Mouse (Mus musculus): ENCODE data around the gene Ybx2.
"Not testable (repeated sequence)": the region's sequence is repeated elsewhere in the genome, so short reads cannot be mapped to it uniquely, and the experiment has no call there.

Gene Ybx2

DNA sequence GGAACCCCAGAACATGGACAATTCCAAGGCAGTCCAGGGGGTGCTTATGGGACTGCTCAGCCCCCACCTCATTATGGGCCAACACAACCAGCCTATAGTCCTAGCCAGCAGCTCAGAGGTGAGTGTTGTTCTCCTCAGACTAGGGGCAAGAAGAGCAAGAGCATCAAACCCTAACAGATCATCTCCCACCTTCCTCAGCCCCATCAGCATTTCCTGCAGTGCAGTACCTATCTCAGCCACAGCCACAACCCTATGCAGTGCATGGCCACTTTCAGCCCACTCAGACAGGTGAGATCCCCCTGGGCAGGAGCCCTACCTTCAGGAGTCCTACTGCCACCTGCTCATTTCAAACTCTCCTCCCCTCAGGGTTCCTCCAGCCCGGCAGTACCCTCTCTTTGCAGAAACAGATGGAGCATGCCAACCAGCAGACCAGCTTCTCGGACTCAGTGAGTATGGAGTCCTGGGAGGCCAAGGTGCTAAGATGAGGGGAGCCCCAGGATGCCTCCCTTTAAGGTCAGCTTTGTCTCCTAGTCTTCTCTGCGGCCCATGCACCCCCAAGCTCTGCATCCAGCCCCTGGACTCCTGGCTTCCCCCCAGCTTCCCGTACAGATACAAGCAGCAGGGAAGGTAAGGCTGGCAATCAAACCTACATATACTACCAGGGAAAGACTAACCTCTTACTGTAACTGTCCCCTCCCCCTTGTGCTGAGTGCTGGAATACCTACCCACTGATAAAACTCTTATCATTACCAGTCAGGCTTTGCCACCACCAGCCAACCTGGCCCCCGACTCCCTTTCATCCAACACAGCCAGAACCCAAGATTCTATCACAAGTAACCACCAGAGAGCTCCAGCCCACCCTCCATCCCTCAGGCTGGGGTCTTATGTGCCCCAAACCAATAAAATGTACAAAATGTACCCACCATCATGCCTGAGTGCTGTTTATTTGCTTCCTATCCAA lies 19.6 kb upstream of the Ybx2 start:
- DNase-seq: no peak

DNA sequence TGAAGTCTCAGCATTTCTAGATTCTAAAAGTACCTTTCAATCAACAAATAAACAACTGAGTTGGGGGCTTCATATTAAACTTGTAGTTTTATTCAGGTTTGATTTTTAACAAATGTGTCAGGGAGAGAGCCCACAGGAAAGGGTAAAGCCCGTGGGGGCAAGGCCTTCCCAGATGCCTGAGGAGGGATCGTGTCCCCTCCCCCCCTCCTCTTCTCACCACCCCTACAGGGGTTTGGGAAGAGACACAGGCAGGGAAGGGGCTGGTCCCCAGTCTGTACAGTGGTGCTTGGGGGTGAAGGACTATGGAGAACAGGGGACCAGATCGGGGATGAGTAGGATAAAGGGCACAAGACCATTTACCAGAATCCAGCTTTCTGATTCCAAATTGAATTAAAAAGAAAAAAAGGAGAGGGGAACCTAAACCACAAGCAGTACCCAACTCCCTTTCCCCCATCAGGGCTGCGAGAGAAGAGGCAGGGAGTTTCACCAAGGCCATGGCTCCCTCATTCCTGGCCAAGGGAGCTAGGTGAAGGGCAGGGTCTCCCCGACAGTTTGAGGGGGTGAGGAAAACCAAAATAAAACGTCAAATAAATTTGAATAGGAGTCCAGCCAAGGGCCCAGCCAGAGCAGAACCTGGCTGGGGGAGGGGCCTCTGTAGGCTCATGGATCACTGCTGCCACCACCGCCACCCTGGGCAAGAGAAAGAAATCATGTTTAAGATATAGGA lies 18.8 kb upstream of the Ybx2 start:
- DNase-seq: not testable (repeated sequence)

DNA sequence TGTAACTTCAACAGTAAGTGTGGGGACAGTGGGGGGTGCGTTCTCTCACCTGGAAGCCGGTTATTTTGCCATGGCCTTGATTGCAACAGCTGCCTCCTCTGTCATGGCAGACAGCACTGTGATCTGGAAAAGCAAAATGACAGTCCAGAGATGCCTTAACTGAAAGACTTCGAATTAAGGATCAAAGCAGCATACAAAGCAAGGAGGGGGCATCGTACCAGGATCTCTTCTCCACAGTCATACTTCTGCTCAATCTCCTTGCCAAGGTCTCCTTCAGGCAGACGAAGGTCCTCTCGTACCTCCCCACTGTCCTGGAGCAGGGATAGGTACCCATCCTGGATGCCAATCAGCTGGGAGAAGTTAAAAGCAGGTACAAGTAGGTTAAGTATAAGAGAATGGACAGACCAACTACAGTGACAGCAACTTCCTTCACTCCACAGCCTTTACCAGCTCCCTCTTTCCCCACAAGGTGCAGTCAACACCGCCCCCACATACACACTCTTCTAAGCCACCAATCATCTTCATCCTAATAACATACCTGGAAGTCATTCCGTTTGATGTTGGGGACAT lies 18.1 kb upstream of the Ybx2 start:
- DNase-seq: no peak

DNA sequence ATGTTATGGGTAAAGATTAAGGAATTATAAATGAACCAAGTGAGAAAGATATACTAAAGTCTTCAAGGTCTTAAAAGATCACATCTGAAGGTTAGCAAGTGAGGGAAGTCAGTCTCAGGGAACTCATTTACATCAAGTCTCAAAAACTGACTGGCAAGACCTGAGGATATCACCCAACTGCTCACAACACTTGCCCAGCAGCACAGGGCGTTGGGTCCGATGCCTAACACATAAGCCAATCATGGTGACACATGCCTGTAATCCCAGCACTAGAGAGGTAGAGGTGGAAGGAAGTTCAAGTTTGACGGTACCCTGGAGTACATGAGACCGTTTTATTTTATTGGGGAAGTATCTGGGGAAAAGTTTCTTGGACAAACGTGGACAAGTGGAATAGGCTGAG lies 17.5 kb upstream of the Ybx2 start:
- no peak for DNase-seq

DNA sequence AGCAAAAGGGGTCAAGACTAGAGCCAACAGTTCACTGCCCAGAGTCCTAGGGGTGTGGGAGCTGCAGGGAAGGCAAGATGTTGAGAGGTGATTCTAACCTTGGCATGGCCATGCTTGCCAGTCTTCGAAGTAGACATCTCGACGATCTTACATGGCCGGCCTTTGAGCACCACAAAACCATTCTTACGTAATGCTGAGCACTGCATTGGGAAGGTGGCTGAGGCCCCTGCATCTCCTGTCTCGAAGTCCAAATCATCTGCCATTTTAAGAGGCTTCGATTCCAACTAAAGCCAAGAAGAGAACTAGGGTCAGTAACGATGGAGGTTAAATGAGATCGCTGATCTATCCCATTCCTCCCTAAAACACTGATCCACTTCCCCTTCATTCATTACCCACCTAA lies 16.5 kb upstream of the Ybx2 start:
- no peak for DNase-seq

DNA sequence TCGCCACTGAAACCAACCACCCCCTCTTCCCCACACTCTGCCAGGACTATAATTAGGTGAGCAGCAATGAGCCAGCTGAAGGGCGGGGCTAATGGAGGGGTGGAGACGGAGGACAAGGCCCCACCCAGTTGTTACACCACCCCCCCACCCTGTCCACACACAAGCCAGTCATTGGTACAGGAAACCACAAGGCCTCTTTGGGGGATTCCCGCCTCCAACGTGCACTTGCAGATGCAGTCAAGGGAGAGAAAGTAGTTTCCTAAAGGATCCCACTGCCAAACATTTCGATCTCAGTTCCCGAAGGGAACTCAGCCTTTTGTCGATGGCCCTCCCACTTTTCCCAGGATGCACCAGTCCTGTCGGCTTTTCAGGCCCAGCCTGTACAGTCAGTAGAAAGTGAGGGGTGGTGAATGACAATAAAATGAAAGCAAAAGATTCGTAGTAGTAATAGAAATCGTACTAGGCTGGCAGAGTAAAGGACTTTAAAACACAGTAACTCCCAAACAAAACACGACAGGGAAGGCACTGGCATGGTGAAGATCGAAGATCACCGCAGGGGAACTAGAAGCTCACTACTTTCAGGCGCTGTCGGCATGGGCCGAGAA lies 15.8 kb upstream of the Ybx2 start:
- peak; percentile 66 to 84 for DNase-seq

DNA sequence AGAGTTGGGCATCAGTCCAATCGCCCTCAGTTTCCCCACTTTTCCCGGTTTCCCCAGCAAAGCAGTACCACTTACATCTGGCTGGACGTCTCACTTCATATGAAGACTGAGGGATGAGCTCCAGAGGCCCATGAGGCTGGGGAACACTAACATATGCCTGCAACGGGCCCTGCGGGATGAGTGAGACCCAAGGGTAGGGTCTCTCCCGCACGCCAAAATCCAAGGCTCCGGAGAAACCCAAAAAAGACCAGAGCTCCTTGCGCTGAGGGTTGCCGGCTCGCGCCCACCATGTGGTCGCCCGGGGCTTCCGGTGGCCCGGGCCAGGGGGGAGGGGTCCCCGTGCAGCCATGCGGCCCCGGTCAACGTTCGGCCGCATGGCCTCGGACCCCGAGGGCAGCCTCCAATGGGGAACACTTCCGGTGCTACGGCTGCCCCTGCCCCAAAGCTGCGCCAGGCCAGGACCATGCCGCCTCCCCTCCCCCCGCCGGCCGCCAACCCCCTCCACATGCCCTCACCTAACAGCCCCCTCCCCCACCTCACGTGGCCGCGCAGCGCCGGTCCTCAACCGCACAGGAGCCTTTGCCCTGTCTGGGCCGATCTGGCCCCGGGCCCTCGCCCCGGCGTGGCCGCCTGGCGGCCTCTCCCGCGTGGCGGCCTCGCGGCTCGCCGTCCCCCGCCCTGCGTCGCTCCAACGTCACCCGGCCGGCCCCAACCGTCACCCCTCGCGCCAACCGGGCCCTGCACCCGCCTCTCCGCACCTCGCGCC lies 15.1 kb upstream of the Ybx2 start:
- peak; percentile 51 to 83 for DNase-seq

DNA sequence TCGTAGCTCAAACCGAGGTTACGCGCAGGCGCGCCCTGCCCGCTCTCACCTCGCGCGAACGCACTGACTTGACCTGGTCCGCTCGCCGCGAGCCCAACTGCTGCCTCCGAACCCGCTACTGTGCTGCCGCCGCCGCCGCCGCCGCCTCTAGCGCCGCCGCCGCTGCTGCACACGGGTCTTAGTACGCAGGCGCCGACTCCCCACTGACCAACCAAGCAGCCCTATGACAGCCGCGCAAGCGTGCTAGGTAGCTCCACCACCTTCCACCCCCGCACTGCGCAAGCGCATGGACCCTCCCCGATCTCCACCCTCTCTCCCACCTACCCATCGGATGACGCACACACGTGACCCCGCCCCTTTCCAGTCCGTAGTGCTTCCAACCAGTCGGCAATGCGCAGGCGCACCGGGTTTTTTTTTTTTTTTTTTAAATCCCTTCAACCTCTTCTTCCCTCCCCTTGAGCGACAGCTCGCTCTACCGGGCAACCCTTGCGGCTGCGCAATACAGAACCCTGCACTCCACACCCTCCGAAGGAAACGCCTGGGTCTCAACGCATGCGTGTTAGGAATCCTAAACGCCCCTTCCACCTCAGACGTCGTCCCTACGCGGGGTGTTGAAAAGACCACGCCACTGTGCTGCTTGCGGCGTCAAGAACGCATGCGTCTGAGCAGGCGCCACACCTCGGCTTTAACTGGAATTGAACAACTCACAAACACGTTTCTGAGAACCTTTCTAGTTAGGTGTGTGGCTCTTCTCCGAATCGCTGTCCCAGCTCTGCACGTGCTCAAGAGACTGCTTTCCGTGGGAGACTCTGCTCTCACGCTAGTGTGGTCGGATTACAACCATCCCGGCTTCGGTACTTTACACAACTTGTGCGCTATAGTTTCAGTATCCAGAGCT lies 14.2 kb upstream of the Ybx2 start, which contains the start of gene Eif5a:
Gene Eif5a, minus strand, starts transcription at position 845 of the 898 bp plus-strand sequence.
- peak; percentile 100 for DNase-seq

DNA sequence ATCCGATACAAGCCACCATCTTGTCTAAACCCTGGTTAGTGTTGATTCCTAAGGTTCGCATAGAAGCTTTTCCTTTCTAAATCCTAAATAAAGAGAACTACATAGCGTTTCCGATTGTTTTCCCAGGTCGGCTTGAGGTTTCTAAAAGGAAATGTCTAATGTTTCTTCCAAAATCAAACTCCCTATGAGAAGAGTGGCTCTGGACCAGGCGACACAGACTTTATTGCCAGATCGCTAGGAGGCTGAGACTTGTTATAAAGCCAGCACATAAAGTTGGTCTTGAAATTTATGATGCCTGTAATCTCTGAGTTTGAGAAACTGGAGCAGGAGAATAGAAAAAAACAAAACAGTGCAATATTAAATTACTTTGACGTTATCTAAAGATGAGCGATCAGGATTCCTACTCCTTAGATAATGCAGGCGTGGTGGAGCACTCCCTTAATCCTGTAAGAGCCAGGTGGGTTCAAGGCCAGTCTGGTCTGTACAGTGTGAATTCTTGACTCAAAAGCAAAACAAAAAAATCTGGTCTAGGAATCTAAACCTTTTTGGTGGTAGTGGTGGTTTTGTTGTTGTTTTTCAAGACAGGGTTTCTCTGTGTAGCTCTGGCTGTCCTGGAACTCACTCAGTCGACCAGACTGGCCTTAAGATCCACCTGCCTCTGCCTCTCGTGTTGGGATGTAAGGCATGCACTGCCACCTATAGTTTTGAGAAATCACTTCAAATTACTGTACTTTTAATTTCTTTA lies 13.4 kb upstream of the Ybx2 start:
- DNase-seq: no peak

DNA sequence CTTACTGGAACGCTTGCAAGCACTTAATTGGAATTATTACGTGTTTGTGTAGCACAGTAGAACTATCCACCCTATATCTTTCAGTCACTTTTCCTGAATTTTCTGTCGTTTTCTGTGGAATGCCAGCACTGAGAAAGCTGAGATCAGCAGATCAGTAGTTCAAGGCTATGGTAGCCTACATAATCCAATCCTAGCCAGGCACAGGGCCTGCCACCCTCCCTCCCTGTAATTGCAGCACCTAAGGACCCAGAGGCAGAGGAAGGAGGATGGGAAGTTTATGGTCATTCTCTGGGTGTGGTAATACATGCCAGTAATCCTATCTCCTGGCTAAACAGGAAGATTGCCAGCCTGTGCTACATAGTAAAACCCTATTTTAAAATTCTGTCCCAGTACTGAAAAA lies 12.8 kb upstream of the Ybx2 start:
- no peak for DNase-seq

DNA sequence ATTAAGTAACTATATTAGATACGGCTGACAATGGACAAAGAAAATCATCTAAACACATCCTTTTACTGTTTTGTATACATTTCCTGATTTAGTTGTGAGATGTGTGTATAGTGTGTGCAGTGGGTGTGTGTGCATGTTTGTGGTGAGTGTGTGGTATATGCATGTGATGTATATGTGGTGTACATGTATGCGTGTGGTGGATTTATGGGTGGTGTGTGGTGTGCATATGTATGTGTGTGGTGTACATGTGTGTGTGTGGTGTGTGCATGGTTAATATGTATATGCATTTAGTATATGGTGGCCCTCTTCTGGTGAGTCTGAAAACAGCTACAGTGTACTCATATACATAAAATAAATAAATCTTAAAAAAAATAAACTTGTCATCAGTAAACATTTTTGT lies 8.1 kb upstream of the Ybx2 start:
- no peak for DNase-seq

DNA sequence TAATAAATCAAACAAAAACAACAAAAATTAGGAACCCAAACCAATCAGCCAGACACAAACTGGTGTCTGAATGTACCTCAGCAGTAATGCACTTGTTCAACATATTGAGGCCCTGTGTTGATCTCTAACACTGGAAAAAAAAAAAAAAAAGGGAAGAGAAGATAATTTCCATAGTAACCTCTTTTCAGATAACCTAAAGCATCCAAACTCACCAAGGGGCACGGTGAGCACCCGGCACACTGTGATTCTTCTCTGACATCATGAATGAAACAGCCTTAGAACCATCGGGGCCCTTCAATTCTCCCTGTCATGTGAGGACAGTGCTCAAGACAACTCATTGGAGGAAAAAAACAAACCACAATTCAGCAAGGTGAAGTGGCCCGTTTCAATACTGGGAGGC lies 5.9 kb upstream of the Ybx2 start:
- DNase-seq: no peak

DNA sequence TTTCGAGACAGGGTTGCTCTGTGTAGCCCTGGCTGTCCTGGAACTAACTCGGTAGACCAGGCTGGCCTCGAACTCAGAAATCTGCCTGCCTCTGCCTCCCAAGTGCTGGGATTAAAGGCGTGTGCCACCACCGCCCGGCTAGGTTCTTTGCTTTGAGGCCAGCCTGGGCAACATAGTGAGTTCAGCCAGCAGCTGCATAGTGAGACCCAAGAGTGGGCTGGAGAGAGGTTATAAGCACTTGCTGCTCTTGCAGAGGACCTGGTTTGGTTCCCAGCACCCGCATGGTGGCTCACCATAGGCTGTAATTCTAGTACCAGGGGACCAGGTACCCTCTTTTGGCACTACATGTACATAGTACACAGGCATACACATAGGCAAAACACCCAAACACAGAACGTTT lies 5.4 kb upstream of the Ybx2 start:
- not testable (repeated sequence) for DNase-seq

DNA sequence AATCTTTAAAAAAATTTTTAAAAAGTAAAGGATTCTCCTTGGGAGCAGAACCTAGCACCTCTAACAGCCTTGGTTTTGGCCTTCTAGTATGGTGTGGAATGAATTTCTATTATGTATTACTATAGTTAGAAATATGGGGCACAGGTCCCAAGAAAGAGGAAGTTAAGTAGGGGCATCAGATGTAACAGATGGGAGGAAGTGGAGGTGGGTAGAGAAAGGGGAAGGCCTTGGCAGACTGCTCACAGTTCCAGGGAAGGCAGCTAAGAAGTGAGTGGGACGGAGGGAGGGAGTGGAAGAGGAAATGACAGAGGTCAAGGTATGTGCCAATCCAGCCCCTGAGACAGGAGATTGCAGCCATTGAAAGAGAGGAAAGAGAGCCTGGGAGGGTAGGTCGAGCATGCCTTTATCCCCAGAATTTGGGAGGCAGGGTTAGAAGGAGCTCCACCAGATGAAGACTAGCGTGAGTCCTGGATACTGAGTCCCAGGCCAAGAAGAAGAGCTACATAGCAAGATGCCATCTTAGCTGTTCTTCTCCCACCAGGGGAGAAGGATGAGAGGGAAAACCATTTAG lies 4.5 kb upstream of the Ybx2 start:
- DNase-seq: no peak

DNA sequence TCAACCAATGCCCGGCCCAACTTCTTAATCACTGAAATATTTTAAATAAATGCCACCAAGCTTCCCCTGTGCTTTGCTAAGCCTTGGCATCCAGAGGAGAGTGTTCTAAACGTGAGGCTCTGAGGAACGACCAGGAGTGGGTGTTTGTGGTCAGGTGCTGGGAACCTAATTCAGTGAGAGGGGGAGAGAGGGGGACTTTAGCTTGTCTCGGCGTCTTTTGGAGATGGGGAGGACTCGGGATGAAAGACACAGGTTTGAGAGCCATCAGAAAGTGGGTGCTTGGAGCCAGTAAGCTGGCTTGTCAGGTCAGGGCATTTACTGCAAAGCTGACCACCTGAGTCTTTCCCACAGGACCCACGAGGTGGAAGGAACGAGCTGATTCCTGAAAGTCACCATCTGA lies 3.8 kb upstream of the Ybx2 start:
- DNase-seq: no peak

DNA sequence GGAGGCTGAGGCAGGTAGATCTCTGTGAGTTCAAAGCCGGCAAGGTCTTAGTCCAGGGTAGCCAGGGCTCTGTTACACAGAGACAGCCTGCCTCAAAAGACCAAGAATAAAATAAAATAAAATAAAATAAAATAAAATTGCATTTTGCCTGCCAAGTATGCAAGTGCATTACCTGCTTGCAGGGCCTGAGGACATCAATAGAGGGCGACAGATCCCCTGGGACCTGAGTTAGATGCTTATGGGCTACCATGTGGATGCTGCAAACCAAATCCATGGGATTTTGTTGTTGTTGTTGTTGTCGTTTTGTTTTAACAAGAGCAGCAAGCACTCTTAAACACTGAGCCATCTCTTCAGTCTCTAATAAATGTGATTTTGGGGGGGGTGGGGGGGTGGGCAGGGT lies 3.3 kb upstream of the Ybx2 start:
- no peak for DNase-seq

DNA sequence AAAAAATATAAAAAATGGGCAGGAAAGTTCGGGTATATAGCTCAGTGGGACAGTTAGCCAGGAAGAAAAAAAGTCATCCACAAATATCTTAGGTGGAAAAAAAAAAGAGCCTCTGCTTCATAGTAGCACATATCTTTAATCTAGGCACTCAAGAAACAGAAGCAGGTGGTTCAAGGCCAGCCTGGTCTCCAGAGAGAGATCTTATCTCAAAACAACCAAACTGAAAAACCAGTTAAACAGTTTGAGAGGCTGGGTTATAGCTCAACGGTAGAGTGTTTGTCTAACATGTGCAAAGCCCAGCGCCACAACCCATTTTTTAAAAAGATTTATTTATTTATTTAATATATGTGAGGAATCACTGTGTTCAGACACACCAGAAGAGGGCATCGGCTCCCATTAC lies 2.5 kb upstream of the Ybx2 start:
- no peak for DNase-seq

DNA sequence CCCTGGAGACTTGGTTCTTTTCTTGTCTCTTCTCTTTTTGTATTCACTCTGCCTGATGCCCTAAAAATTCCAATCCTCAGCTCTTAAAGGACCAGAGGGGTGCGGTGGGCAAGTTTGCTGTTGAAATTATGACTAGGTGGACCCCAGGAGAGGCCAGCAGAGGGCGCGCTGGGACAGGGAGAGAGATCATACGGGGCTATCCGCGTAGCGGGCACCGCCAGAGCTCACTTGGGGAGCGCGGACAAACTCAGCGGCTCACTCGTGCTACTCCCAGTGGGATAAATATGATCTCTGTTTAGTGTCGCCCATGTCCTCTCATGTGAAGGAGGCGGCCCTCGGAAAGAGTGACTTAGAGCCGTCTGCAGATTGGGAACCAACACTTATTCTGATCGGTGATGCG lies 1.4 kb upstream of the Ybx2 start:
- DNase-seq: peak; percentile 96 to 99

DNA sequence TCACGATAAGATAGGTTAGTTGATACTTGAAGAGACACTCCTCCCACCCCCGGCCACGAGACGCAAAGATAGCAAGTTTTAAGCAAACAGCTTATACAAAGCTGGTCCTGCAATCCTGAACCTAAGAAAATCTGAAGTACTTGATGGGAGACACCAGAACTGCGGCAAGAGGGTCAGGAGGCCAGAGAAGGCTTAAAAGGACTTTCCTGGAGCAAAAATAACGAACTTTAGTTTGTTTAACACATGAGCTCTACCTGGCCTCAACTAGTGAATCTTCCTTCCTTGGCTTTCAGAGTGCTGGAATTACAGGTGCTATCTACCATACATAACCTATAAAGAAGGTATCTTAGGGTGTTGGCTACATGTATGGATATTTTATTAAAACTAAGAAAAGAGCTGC lies 915 bp upstream of the Ybx2 start:
- DNase-seq: no peak

DNA sequence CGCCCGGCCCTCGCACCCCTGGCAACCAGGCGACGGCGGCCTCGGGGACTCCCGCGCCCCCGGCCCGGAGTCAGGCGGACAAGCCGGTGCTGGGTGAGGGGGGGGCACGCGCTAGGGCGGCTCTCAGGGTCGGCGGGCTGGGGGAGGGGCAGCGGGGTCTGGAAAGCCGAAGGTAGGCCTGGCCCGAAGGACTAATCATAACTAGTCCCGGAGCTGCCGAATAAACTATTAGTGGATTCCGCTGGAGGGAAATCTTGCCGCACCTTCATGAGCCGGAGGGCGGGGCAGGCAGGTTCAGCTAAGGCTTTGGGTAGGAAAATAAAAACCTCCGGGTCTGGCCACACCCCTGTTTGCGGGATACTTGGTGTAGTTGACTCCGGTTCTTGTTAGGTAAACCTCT lies 560 bp downstream of the Ybx2 start:
- peak; percentile 48 to 70 for DNase-seq

All from cerebellum, postnatal 14 days (tissue).